Mouse (Mus musculus) adrenal gland, adult 18-20 months (tissue): ENCODE results near the gene Msln. TPM values are rescaled to one million over a fixed set of nuclear protein-coding genes. Genes with fewer than 3 reads are reported as not detected.

Source experiments
- DNase-seq, 2 experiments: peaks; one replicate each; pipeline ENCODE4 v3.0.0; 2021 to 2022; ENCODE audit warnings: low spot score in 2 of 2
- microRNA-seq, 2 experiments: library from miRNA; unstranded; fragments of <30 nt; microRNA quantifications; one replicate each; pipeline ENCODE4 v1.2.0; 2021; ENCODE audit warnings: borderline number of aligned reads in 2 of 2
- total RNA-seq, 2 experiments: library from RNA; stranded (reverse); gene quantifications; 1 replicate in 1 of 2; 2 replicates in 1 of 2; pipeline ENCODE4 v1.2.3; 2021

Msln gene
- total RNA-seq, 2 experiments from 2014 or later, result 6.5 to 11.5 TPM

- DNase-seq, result no peak
These were observed 28.9 kb downstream of the Msln start for GRCm38 (mm10) chr17:25725264-25725663.

GRCm38 (mm10) chr17:25723919-25724318 is 30.3 kb downstream of the Msln start:
- DNase-seq, result no peak

GRCm38 (mm10) chr17:25723470-25723869 is 30.7 kb downstream of the Msln start:
- no peak for DNase-seq

- no peak for DNase-seq
These were observed 32.7 kb downstream of the Msln start for GRCm38 (mm10) chr17:25721476-25721875.

GRCm38 (mm10) chr17:25717691-25718090 is 36.5 kb downstream of the Msln start:
- no peak for DNase-seq

GRCm38 (mm10) chr17:25716711-25717637 is 37.2 kb downstream of the Msln start, which contains the start of gene Gng13:
Gene Gng13, plus strand, starts transcription at chr17:25717171.
- no peak for DNase-seq

- no peak for DNase-seq
These were observed 38.0 kb downstream of the Msln start for GRCm38 (mm10) chr17:25716130-25716529.

GRCm38 (mm10) chr17:25715627-25716026 is 38.6 kb downstream of the Msln start:
- DNase-seq, result no peak

GRCm38 (mm10) chr17:25711136-25711535 is 43.0 kb downstream of the Msln start:
- DNase-seq, result no peak

GRCm38 (mm10) chr17:25709994-25710393 is 44.2 kb downstream of the Msln start:
- no peak for DNase-seq

GRCm38 (mm10) chr17:25700863-25701496 is 53.2 kb downstream of the Msln start:
- DNase-seq, result no peak

Small RNA genes lying within 50 kb of the gene (microRNA-seq; reads per million reads assigned to microRNA genes)
- 0 reads per million in 2 experiments for gene Gm25083
- 0 to 1.4 reads per million in 2 experiments for gene Mir6966

Other genes with a start within 250 kb of the Msln start
- 1 to 10 TPM in 1 of 2 experiments, under 1 TPM in 1; 0.73 to 1.6 TPM for gene Sox8, start 183.7 kb downstream of the Msln start, total RNA-seq
- gene Lmf1, start 175.3 kb downstream of the Msln start, total RNA-seq, result 10 to 100 TPM; 36.9 to 38.7 TPM
- 1 to 10 TPM in 1 of 2 experiments, not detected in 1; 1.1 TPM for gene Gng13, start 37.2 kb downstream of the Msln start, total RNA-seq
- 1 to 10 TPM; 2.6 to 2.7 TPM for gene Chtf18, start 27.0 kb downstream of the Msln start, total RNA-seq
- 10 to 100 TPM; 10.2 to 12.8 TPM for gene Rpusd1, start 26.7 kb downstream of the Msln start, total RNA-seq
- gene Mslnl, start 18.3 kb downstream of the Msln start, total RNA-seq, result not detected
- gene Narfl, start 19.4 kb upstream of the Msln start, total RNA-seq, result 10 to 100 TPM; 35.8 to 37.1 TPM
- gene Haghl, start 31.3 kb upstream of the Msln start, total RNA-seq, result 10 to 100 TPM; 17.4 to 23.7 TPM
- gene Ccdc78, start 32.2 kb upstream of the Msln start, total RNA-seq, result not detected
- 10 to 100 TPM; 78.0 to 89.1 TPM for gene Fam173a, start 38.5 kb upstream of the Msln start, total RNA-seq
- gene AC134908.4, start 41.3 kb upstream of the Msln start, total RNA-seq, result 1 to 10 TPM in 1 of 2 experiments, not detected in 1; 1.4 TPM
- gene Metrn, start 42.8 kb upstream of the Msln start, total RNA-seq, result 10 to 100 TPM; 23.7 to 25.7 TPM
- 10 to 100 TPM; 20.3 to 61.4 TPM for gene Fbxl16, start 54.7 kb upstream of the Msln start, total RNA-seq
- gene Wdr24, start 69.2 kb upstream of the Msln start, total RNA-seq, result 10 to 100 TPM; 15.7 to 20.2 TPM
- 100 to 1,000 TPM in 1 of 2 experiments, 10 to 100 TPM in 1; 89.7 to 107 TPM for gene Jmjd8, start 74.5 kb upstream of the Msln start, total RNA-seq
- gene Stub1, start 79.0 kb upstream of the Msln start, total RNA-seq, result 100 to 1,000 TPM; 142 to 175 TPM
- gene Rhbdl1, start 82.9 kb upstream of the Msln start, total RNA-seq, result 10 to 100 TPM; 13.6 to 18.4 TPM
- gene Gm20683, start 87.4 kb upstream of the Msln start, total RNA-seq, result 10 to 100 TPM in 1 of 2 experiments, 1 to 10 TPM in 1; 9.3 to 13.1 TPM
- gene Rhot2, start 90.5 kb upstream of the Msln start, total RNA-seq, result 100 to 1,000 TPM; 110 TPM
- gene Wdr90, start 107.1 kb upstream of the Msln start, total RNA-seq, result 10 to 100 TPM; 16.7 to 18.0 TPM
- gene Mcrip2, start 114.4 kb upstream of the Msln start, total RNA-seq, result 100 to 1,000 TPM; 302 to 373 TPM
- 100 to 1,000 TPM in 1 of 2 experiments, 10 to 100 TPM in 1; 97.4 to 106 TPM for gene Mettl26, start 120.7 kb upstream of the Msln start, total RNA-seq
- gene Wfikkn1, start 126.5 kb upstream of the Msln start, total RNA-seq, result 1 to 10 TPM in 1 of 2 experiments, under 1 TPM in 1; 0.93 to 2.0 TPM
- 10 to 100 TPM; 20.6 to 32.6 TPM for gene Rab40c, start 165.3 kb upstream of the Msln start, total RNA-seq
- gene Pigq, start 190.6 kb upstream of the Msln start, total RNA-seq, result 100 to 1,000 TPM; 110 to 111 TPM
- gene Nhlrc4, start 190.6 kb upstream of the Msln start, total RNA-seq, result not detected
- gene A930017K11Rik, start 198.2 kb upstream of the Msln start, total RNA-seq, result not detected
- gene Capn15, start 231.4 kb upstream of the Msln start, total RNA-seq, result 10 to 100 TPM; 22.6 to 24.4 TPM